Mouse (Mus musculus) CH12.LX (cell line): ENCODE measurements around the gene 6030408B16Rik. TPM values are rescaled to one million over a fixed set of nuclear protein-coding genes. Genes with fewer than 3 reads are reported as not detected.

Experiments used
- DNase-seq: peaks from one replicate; pipeline ENCODE4 v3.0.0-alpha.2; 2013; ENCODE audit errors: extremely low read depth
- H3K27ac ChIP-seq: 2 replicates; pipeline ENCODE4 v1.5.1; 2012; ENCODE audit warnings: low read depth, mild to moderate bottlenecking, control low read depth, moderate library complexity; ENCODE audit not compliant: insufficient read depth
- H3K27me3 ChIP-seq: replicated peaks from 2 replicates; pipeline ENCODE3; 2012; ENCODE audit warnings: inconsistent platforms
- H3K36me3 ChIP-seq, 2 experiments: replicated peaks in 1 of 2; 2 replicates each; pipeline versions ENCODE3 to v1.6.1; 2012; ENCODE audit warnings: inconsistent platforms in 1 of 2, low read length in 1 of 2, mild to moderate bottlenecking in 1 of 2, mixed read lengths in 1 of 2, moderate library complexity in 1 of 2; ENCODE audit not compliant: control insufficient read depth in 1 of 2, insufficient read depth in 1 of 2
- H3K4me1 ChIP-seq, 2 experiments: 2 replicates each; pipeline ENCODE4 v1.6.1; 2012; ENCODE audit warnings: inconsistent platforms in 1 of 2, moderate library complexity in 1 of 2; ENCODE audit not compliant: insufficient read depth in 2 of 2, control insufficient read depth in 1 of 2
- H3K4me2 ChIP-seq: 2 replicates; pipeline ENCODE4 v1.6.1; 2012; ENCODE audit warnings: low read depth, mild to moderate bottlenecking, control low read depth; ENCODE audit not compliant: poor library complexity, insufficient read depth, severe bottlenecking
- H3K4me3 ChIP-seq, 3 experiments: fragments of 150-350 bp in 1 of 3; sonication (generic) in 1 of 3; replicated peaks in 1 of 3; 2 replicates each; pipeline versions ENCODE3 to v1.5.1; 2011 to 2012; ENCODE audit warnings: low read depth in 2 of 3, low read length in 2 of 3, mild to moderate bottlenecking in 2 of 3, moderate library complexity in 2 of 3, control low read depth in 1 of 3, improper control_type of control experiment in 1 of 3, inconsistent platforms in 1 of 3, mixed read lengths in 1 of 3; ENCODE audit not compliant: poor library complexity in 1 of 3
- H3K79me2 ChIP-seq: replicated peaks from 2 replicates; pipeline ENCODE4 v1.6.1; 2012; ENCODE audit warnings: mild to moderate bottlenecking, moderate library complexity; ENCODE audit not compliant: control insufficient read depth, poor library complexity, insufficient read depth, severe bottlenecking; ENCODE audit errors: extremely low read depth
- H3K9ac ChIP-seq: 2 replicates; pipeline ENCODE4 v1.6.1; 2012; ENCODE audit warnings: low read depth, mild to moderate bottlenecking, control low read depth, moderate library complexity; ENCODE audit not compliant: insufficient read depth
- H3K9me3 ChIP-seq: replicated peaks from 2 replicates; pipeline ENCODE3; 2012; ENCODE audit warnings: low read length, inconsistent platforms, mixed read lengths
- BHLHE40 ChIP-seq: IDR thresholded peaks from 2 replicates; pipeline ENCODE4 v1.6.1; 2011; ENCODE audit warnings: mild to moderate bottlenecking, low read depth, low read length, improper control_type of control experiment
- CHD1 ChIP-seq: IDR thresholded peaks from 2 replicates; pipeline ENCODE4 v1.6.1; 2012; ENCODE audit warnings: low read depth, low read length, improper control_type of control experiment, inconsistent platforms
- CHD2 ChIP-seq: IDR thresholded peaks from 2 replicates; pipeline ENCODE4 v1.6.1; 2011; ENCODE audit warnings: low read length, improper control_type of control experiment
- CTCF ChIP-seq, 2 experiments: IDR thresholded peaks in 1 of 2; conservative IDR thresholded peaks in 1 of 2; 2 replicates each; pipeline ENCODE4 v1.5.1; 2011 to 2012; ENCODE audit warnings: low read depth in 2 of 2, low read length in 2 of 2, improper control_type of control experiment in 1 of 2, inconsistent platforms in 1 of 2, mild to moderate bottlenecking in 1 of 2, moderate library complexity in 1 of 2
- E2F4 ChIP-seq: IDR thresholded peaks from 2 replicates; pipeline ENCODE4 v1.6.1; 2011; ENCODE audit warnings: low read depth, low read length, improper control_type of control experiment; ENCODE audit not compliant: insufficient replicate concordance
- ETS1 ChIP-seq: conservative IDR thresholded peaks from 2 replicates; pipeline ENCODE4 v1.6.1; 2012; ENCODE audit warnings: low read depth, mild to moderate bottlenecking, inconsistent platforms, low read length, improper control_type of control experiment, moderate library complexity
- GABPA ChIP-seq: IDR thresholded peaks from 2 replicates; pipeline ENCODE4 v1.6.1; 2012; ENCODE audit warnings: low read depth, low read length, improper control_type of control experiment, inconsistent platforms; ENCODE audit not compliant: insufficient replicate concordance
- IRF4 ChIP-seq: IDR thresholded peaks from 2 replicates; pipeline ENCODE4 v1.6.1; 2014; ENCODE audit warnings: low read depth, mild to moderate bottlenecking, inconsistent platforms, low read length, improper control_type of control experiment
- JUN ChIP-seq: IDR thresholded peaks from 2 replicates; pipeline ENCODE4 v1.6.1; 2011; ENCODE audit warnings: low read depth, mild to moderate bottlenecking, low read length, improper control_type of control experiment, moderate library complexity; ENCODE audit not compliant: insufficient read depth
- JUND ChIP-seq: conservative IDR thresholded peaks from 2 replicates; pipeline ENCODE4 v1.6.1; 2011; ENCODE audit warnings: low read depth, low read length, improper control_type of control experiment
- MAFK ChIP-seq: IDR thresholded peaks from 2 replicates; pipeline ENCODE4 v1.6.1; 2011; ENCODE audit warnings: low read length, improper control_type of control experiment; ENCODE audit not compliant: insufficient replicate concordance
- MXI1 ChIP-seq: IDR thresholded peaks from 2 replicates; pipeline ENCODE4 v1.6.1; 2011; ENCODE audit warnings: mild to moderate bottlenecking, low read depth, low read length, improper control_type of control experiment
- POLR2A ChIP-seq: IDR thresholded peaks from 2 replicates; pipeline ENCODE4 v1.6.1; 2011; ENCODE audit warnings: low read depth, mild to moderate bottlenecking, improper control_type of control experiment, low read length
- POLR2AphosphoS2 ChIP-seq: IDR thresholded peaks from 2 replicates; pipeline ENCODE4 v1.6.1; 2011; ENCODE audit warnings: low read depth, low read length, improper control_type of control experiment
- RAD21 ChIP-seq: IDR thresholded peaks from 2 replicates; pipeline ENCODE4 v1.6.1; 2011; ENCODE audit warnings: low read depth, mild to moderate bottlenecking, low read length, improper control_type of control experiment, moderate library complexity
- RCOR1 ChIP-seq: conservative IDR thresholded peaks from 2 replicates; pipeline ENCODE4 v1.6.1; 2012; ENCODE audit warnings: low read depth, mild to moderate bottlenecking, inconsistent platforms, low read length, improper control_type of control experiment
- SMC3 ChIP-seq: IDR thresholded peaks from 2 replicates; pipeline ENCODE4 v1.6.1; 2011; ENCODE audit warnings: low read depth, low read length, improper control_type of control experiment
- UBTF ChIP-seq: IDR thresholded peaks from 2 replicates; pipeline ENCODE4 v1.6.1; 2012; ENCODE audit warnings: low read depth, mild to moderate bottlenecking, inconsistent platforms, low read length, improper control_type of control experiment, moderate library complexity
- USF1 ChIP-seq: IDR thresholded peaks from 2 replicates; pipeline ENCODE4 v1.6.1; 2014; ENCODE audit warnings: low read depth, mild to moderate bottlenecking, inconsistent platforms, low read length, improper control_type of control experiment
- ZC3H11A ChIP-seq: IDR thresholded peaks from 2 replicates; pipeline ENCODE4 v1.6.1; 2012; ENCODE audit warnings: low read depth, mild to moderate bottlenecking, inconsistent platforms, low read length, improper control_type of control experiment
- ZKSCAN1 ChIP-seq: IDR thresholded peaks from 2 replicates; pipeline ENCODE4 v1.6.1; 2012; ENCODE audit warnings: low read depth, inconsistent platforms, low read length, improper control_type of control experiment, borderline replicate concordance
- ZNF384 ChIP-seq: IDR thresholded peaks from 2 replicates; pipeline ENCODE4 v1.6.1; 2012; ENCODE audit warnings: low read depth, low read length, improper control_type of control experiment, inconsistent platforms
- dilution Hi-C: fragments of 300-500 bp; cut with MboI; formaldehyde crosslinking; loops from 2 replicates; pipeline ENCODE4 v1.14.3; 2020; ENCODE audit warnings: low sequenced_read_pairs; ENCODE audit not compliant: extremely low pct_unique_long_range_greater_than_20kb, extremely low pct_ligation_motif_present
- in situ Hi-C: fragments of 300-500 bp; cut with MboI; formaldehyde crosslinking; loops from 3 replicates; pipeline ENCODE4 v1.14.3; 2019; ENCODE audit warnings: low sequenced_read_pairs, low pct_ligation_motif_present, low pct_unique_long_range_greater_than_20kb, mixed read lengths
- polyA plus RNA-seq: library from polyadenylated mRNA; unstranded; fragments of >175 nt; gene quantifications from 2 replicates; pipeline ENCODE4 v1.2.1, GENCODE M21; 2012; ENCODE audit warnings: low read depth; ENCODE audit not compliant: insufficient read length
- total RNA-seq, 2 experiments: library from RNA; depleted of rRNA; stranded (reverse); fragments of 300-350 nt in 1 of 2; fragments of >200 nt in 1 of 2; gene quantifications; 2 replicates each; pipeline ENCODE4 v1.2.3; 2012 to 2014

Gene 6030408B16Rik
- total and polyA plus RNA-seq, 3 experiments: 0.13 to 0.17 TPM; not detected in 1

- DNase-seq: no peak
- H3K9me3 ChIP-seq: no peaks in the 10 kb centered on the region
- dilution Hi-C loops: no loop called here
- H3K4me1 ChIP-seq: peaks cover 2 to 6% of the 10 kb centered on the region in 2 experiments; a peak in 2 of 4 replicates
- no peak overlapping the region for H3K4me2 ChIP-seq
- no peak overlapping the region for H3K27ac ChIP-seq
- H3K79me2 ChIP-seq: 0 out of 2 replicates have a peak, but pooled peaks cover 1% of the 10 kb centered on the region
- H3K27me3 ChIP-seq: peaks cover 46% of the 10 kb centered on the region
- TF ChIP-seq USF1 (no peak), ETS1 (no peak), SMC3 (no peak), CHD2 (no peak), ZNF384 (no peak), MXI1 (no peak), POLR2AphosphoS2 (no peak), IRF4 (no peak), CTCF (conservative IDR thresholded peaks at IDR 0.05 in 1 of 2, IDR thresholded peaks at IDR 0.05 in 1 of 2; ENCODE audit: low read depth in 2 of 2, low read length in 2 of 2) (no peak), GABPA (no peak), RAD21 (no peak), JUN (no peak), ZKSCAN1 (no peak), BHLHE40 (no peak), MAFK (no peak), E2F4 (no peak), JUND (no peak), CHD1 (no peak), UBTF (no peak), RCOR1 (no peak)
- TF ChIP-seq, all 38 proteins: peak for 0
- Histone ChIP-seq H3K36me3 (no peaks in the 10 kb centered on the region), H3K4me3 (no peak overlapping the region), H3K9ac (no peak overlapping the region)
- in situ Hi-C loops: loop anchor here (5.0 kb wide), 1 partner anchor 37 kb away; no protein-coding TSS in a partner anchor
Measured at GRCm38 (mm10) chr15:101279430-101279999, 13.5 kb upstream of the 6030408B16Rik start.

- Histone ChIP-seq H3K9ac (no peak overlapping the region), H3K4me2 (no peak overlapping the region), H3K4me3 (no peak overlapping the region), H3K9me3 (no peaks in the 10 kb centered on the region), H3K27me3 (peaks cover 33% of the 10 kb centered on the region), H3K36me3 (peaks cover 12 to 19% of the 10 kb centered on the region in 2 experiments), H3K4me1 (peaks cover 5 to 26% of the 10 kb centered on the region in 2 experiments; a peak in 3 of 4 replicates), H3K79me2 (peaks cover 14% of the 10 kb centered on the region), H3K27ac (no peak overlapping the region)
- in situ Hi-C loops: no loop called here
- DNase-seq: no peak
- TF ChIP-seq POLR2A (no peak), ZKSCAN1 (no peak), ZNF384 (no peak), MAFK (no peak), ZC3H11A (no peak), BHLHE40 (peak; percentile 51; the same call in 1 of the 2 replicates)
- dilution Hi-C loops: no loop called here
Measured at GRCm38 (mm10) chr15:101282471-101282870, 10.5 kb upstream of the 6030408B16Rik start.
